Mouse (Mus musculus) layer of hippocampus, adult 9-10 months (tissue): ENCODE measurements around the gene Muc2.
"Not testable (repeated sequence)": the region's sequence is repeated elsewhere in the genome, so short reads cannot be mapped to it uniquely, and the experiment has no call there.

Experiments
- DNase-seq: peaks from one replicate; pipeline ENCODE4 v3.0.0; 2022; ENCODE audit warnings: low spot score

Muc2 gene

GRCm38 (mm10) chr7:141690040-141690439, at the start of gene Muc2:
TSS of gene Muc2 (plus strand) at chr7:141690340.
- no peak for DNase-seq

- no peak for DNase-seq
Measured at GRCm38 (mm10) chr7:141642375-141642774, 47.8 kb upstream of the Muc2 start.

- no peak for DNase-seq
Measured at GRCm38 (mm10) chr7:141643160-141643559, 47.0 kb upstream of the Muc2 start.

GRCm38 (mm10) chr7:141647083-141647482, 43.1 kb upstream of the Muc2 start:
- DNase-seq = no peak

GRCm38 (mm10) chr7:141647815-141648214, 42.3 kb upstream of the Muc2 start:
- DNase-seq = no peak

GRCm38 (mm10) chr7:141652191-141652590, 37.9 kb upstream of the Muc2 start:
- no peak for DNase-seq

GRCm38 (mm10) chr7:141660346-141660745, 29.8 kb upstream of the Muc2 start:
- no peak for DNase-seq

- no peak for DNase-seq
Measured at GRCm38 (mm10) chr7:141661481-141661880, 28.7 kb upstream of the Muc2 start.

GRCm38 (mm10) chr7:141662223-141662622, 27.9 kb upstream of the Muc2 start:
- no peak for DNase-seq

- peak; percentile 30 for DNase-seq
Measured at GRCm38 (mm10) chr7:141666190-141666589, 23.9 kb upstream of the Muc2 start.

- not testable (repeated sequence) for DNase-seq
Measured at GRCm38 (mm10) chr7:141669097-141669496, 21.0 kb upstream of the Muc2 start.

- DNase-seq = no peak
Measured at GRCm38 (mm10) chr7:141670999-141671398, 19.1 kb upstream of the Muc2 start.

GRCm38 (mm10) chr7:141671626-141672291, 18.4 kb upstream of the Muc2 start:
- no peak for DNase-seq

GRCm38 (mm10) chr7:141678922-141679321, 11.2 kb upstream of the Muc2 start:
- no peak for DNase-seq

- no peak for DNase-seq
Measured at GRCm38 (mm10) chr7:141687330-141687729, 2.8 kb upstream of the Muc2 start.

- DNase-seq = no peak
Measured at GRCm38 (mm10) chr7:141693591-141694273, 3.6 kb downstream of the Muc2 start.

- DNase-seq = no peak
Measured at GRCm38 (mm10) chr7:141694274-141694639, 4.1 kb downstream of the Muc2 start.

- DNase-seq = no peak
Measured at GRCm38 (mm10) chr7:141696538-141696937, 6.4 kb downstream of the Muc2 start.

GRCm38 (mm10) chr7:141699556-141700220, 9.5 kb downstream of the Muc2 start:
- DNase-seq = no peak

- DNase-seq = no peak
Measured at GRCm38 (mm10) chr7:141747451-141748100, 57.4 kb downstream of the Muc2 start.

GRCm38 (mm10) chr7:141752513-141752912, 62.4 kb downstream of the Muc2 start:
- DNase-seq = no peak

- peak; percentile 78 for DNase-seq
Measured at GRCm38 (mm10) chr7:141755831-141756230, 65.7 kb downstream of the Muc2 start.

- no peak for DNase-seq
Measured at GRCm38 (mm10) chr7:141758291-141758690, 68.2 kb downstream of the Muc2 start.
